Mouse (Mus musculus): ENCODE measurements around the gene Olfr994. TPM values are rescaled to one million over a fixed set of nuclear protein-coding genes. Genes with fewer than 3 reads are reported as not detected.

The Olfr994 gene
- total RNA-seq (2022): not detected

- DNase-seq (ENCODE audit: low spot score): no peak
Observed at GRCm38 (mm10) chr2:85436351-85436750, at the start of gene Olfr994. Olfr994 (minus strand) TSS chr2:85436451.

- peak; percentile 33 for DNase-seq (ENCODE audit: low spot score)
Observed at GRCm38 (mm10) chr2:85466801-85467325, 30.6 kb upstream of the Olfr994 start.

GRCm38 (mm10) chr2:85443539-85443938, 7.3 kb upstream of the Olfr994 start, which contains the start of gene Olfr995:
Olfr995 (minus strand) TSS chr2:85443639.
- no peak for DNase-seq (ENCODE audit: low spot score)

GRCm38 (mm10) chr2:85442546-85442945, 6.3 kb upstream of the Olfr994 start:
- no peak for DNase-seq (ENCODE audit: low spot score)

GRCm38 (mm10) chr2:85425893-85426292, 10.4 kb downstream of the Olfr994 start:
- no peak for DNase-seq (ENCODE audit: low spot score)

GRCm38 (mm10) chr2:85414777-85415176, 21.5 kb downstream of the Olfr994 start, which contains the start of gene Olfr993:
Olfr993 (minus strand) TSS chr2:85414877.
- DNase-seq (ENCODE audit: low spot score): no peak

- no peak for DNase-seq (ENCODE audit: low spot score)
Observed at GRCm38 (mm10) chr2:85409369-85409768, 26.9 kb downstream of the Olfr994 start, which contains the start of gene Olfr992. Olfr992 (minus strand) TSS chr2:85409469.

Other genes with a start within 250 kb of the Olfr994 start
- gene Lrrc55, start 239.3 kb downstream of the Olfr994 start, total RNA-seq (2022): 1 to 10 TPM in 3 of 4 experiments, under 1 TPM in 1; 0.84 to 2.4 (median 2.0) TPM
- not detected for gene Olfr987, start 97.1 kb downstream of the Olfr994 start, total RNA-seq (2022)
- not detected for gene Olfr988, start 73.2 kb downstream of the Olfr994 start, total RNA-seq (2022)
- not detected for gene Olfr992, start 27.0 kb downstream of the Olfr994 start, total RNA-seq (2022)
- gene Olfr993, start 21.6 kb downstream of the Olfr994 start, total RNA-seq (2022): not detected
- not detected for gene Olfr995, start 7.2 kb upstream of the Olfr994 start, total RNA-seq (2022)
- gene 4833423E24Rik, start 82.6 kb upstream of the Olfr994 start, total RNA-seq (2022): not detected
- not detected for gene Olfr996, start 142.8 kb upstream of the Olfr994 start, total RNA-seq (2022)
- not detected for gene Olfr998, start 152.5 kb upstream of the Olfr994 start, total RNA-seq (2022)
- gene Olfr1000, start 175.5 kb upstream of the Olfr994 start, total RNA-seq (2022): not detected
- not detected for gene Olfr1002, start 214.3 kb upstream of the Olfr994 start, total RNA-seq (2022)
- not detected for gene Olfr154, start 228.0 kb upstream of the Olfr994 start, total RNA-seq (2022)
- not detected for gene Olfr1006, start 242.3 kb upstream of the Olfr994 start, total RNA-seq (2022)